ENCODE assay signal across 9 mouse cellular contexts in the genomic region with DNA sequence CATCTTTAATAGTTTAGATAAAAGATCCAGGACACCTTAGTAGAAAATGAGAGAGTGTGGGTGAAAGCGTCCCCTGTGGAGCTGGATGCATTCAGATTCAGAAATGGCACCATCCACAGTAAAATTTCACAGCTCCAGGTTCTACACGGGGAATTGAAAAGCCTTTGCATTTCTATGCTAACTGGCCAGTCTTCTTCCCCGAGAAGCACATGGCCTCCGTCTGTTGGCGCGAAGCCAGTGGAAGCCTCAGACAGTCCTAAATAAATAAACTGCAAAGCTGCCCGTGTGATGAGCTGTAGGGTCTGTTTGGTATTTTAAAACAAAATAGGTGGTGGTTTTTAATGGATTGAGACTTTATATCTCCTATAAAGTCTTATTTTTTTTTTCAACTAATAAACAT.
DNase-seq lines count a peak whose midpoint lies in the region; ATAC-seq and TF ChIP-seq lines count a peak whose summit lies in the region.
"Had no signal": no experiment of that assay in that cellular context is flagged by ENCODE, and none has a peak within 500 bp of the region (broad histone marks: within the 10 kb centered on the region; RNA-seq: fewer than 3 reads in every experiment).

No protein-coding gene starts in this region.

- H3K9ac ChIP-seq in forebrain, embryonic 14.5 days (ENCODE audit: low read length), result no peak overlapping the region
- no peak overlapping the region for H3K9ac ChIP-seq in forebrain, embryonic 12.5 days
- H3K9ac ChIP-seq in hindbrain, embryonic 13.5 days, result no peak overlapping the region
- H3K9ac ChIP-seq in midbrain, postnatal 0 days (replicated peaks; ENCODE audit: low read length, poor library complexity, severe bottlenecking), result no peak overlapping the region
- H3K9ac ChIP-seq: embryonic facial prominence, embryonic 15.5 days had no signal

- no peak overlapping the region for H3K4me3 ChIP-seq in forebrain, embryonic 14.5 days (ENCODE audit: low read depth, low read length)
- no peak overlapping the region for H3K4me3 ChIP-seq in forebrain, embryonic 12.5 days (replicated peaks)
- H3K4me3 ChIP-seq in hindbrain, embryonic 13.5 days, result no peak overlapping the region
- H3K4me3 ChIP-seq in midbrain, postnatal 0 days (ENCODE audit: low read depth, low read length), result no peak overlapping the region
- H3K4me3 ChIP-seq: embryonic facial prominence, embryonic 15.5 days had no signal

- 44% methylated on average over 7 of the region's 7 CpGs for WGBS in forebrain, embryonic 14.5 days
- WGBS in forebrain, embryonic 12.5 days, result 65% methylated on average over 7 of the region's 7 CpGs
- WGBS in hindbrain, embryonic 13.5 days, result 49% methylated on average over 7 of the region's 7 CpGs
- WGBS in midbrain, postnatal 0 days, result 47% methylated on average over 7 of the region's 7 CpGs

- H3K9me3 ChIP-seq in forebrain, embryonic 14.5 days (replicated peaks; ENCODE audit: control insufficient read depth, low read length), result no peaks in the 10 kb centered on the region
- H3K9me3 ChIP-seq in forebrain, embryonic 12.5 days, result no peaks in the 10 kb centered on the region
- H3K9me3 ChIP-seq in hindbrain, embryonic 13.5 days, result no peaks in the 10 kb centered on the region
- no peaks in the 10 kb centered on the region for H3K9me3 ChIP-seq in midbrain, postnatal 0 days (ENCODE audit: low read length)
- H3K9me3 ChIP-seq: embryonic facial prominence, embryonic 15.5 days had no signal

- H3K27ac ChIP-seq in forebrain, embryonic 14.5 days (ENCODE audit: low read depth, low read length), result no peak overlapping the region
- no peak overlapping the region for H3K27ac ChIP-seq in forebrain, embryonic 12.5 days
- H3K27ac ChIP-seq in hindbrain, embryonic 13.5 days, result peak overlapping the region; percentile 18; the same call in 1 of the 2 replicates
- no peak overlapping the region for H3K27ac ChIP-seq in midbrain, postnatal 0 days (ENCODE audit: low read depth, low read length)
- H3K27ac ChIP-seq: embryonic facial prominence, embryonic 15.5 days had no signal

- ATAC-seq in forebrain, embryonic 14.5 days, result 0 out of 2 replicates have a peak, but pooled peaks have one; percentile 40
- ATAC-seq in forebrain, embryonic 12.5 days (ENCODE audit: low FRiP score), result no peak
- ATAC-seq in hindbrain, embryonic 13.5 days (ENCODE audit: low FRiP score), result no peak
- ATAC-seq in midbrain, postnatal 0 days (ENCODE audit: low FRiP score), result no peak

- TF ChIP-seq CTCF in midbrain, postnatal 0 days (IDR thresholded peaks at IDR 0.05), result no peak

- H3K36me3 ChIP-seq in forebrain, embryonic 14.5 days (ENCODE audit: control insufficient read depth, insufficient read depth, low read length), result no peaks in the 10 kb centered on the region
- H3K36me3 ChIP-seq in forebrain, embryonic 12.5 days (replicated peaks), result no peaks in the 10 kb centered on the region
- no peaks in the 10 kb centered on the region for H3K36me3 ChIP-seq in hindbrain, embryonic 13.5 days
- H3K36me3 ChIP-seq in midbrain, postnatal 0 days (ENCODE audit: insufficient read depth, low read length), result no peaks in the 10 kb centered on the region
- H3K36me3 ChIP-seq: embryonic facial prominence, embryonic 15.5 days had no signal

- H3K27me3 ChIP-seq in forebrain, embryonic 14.5 days (replicated peaks; ENCODE audit: control insufficient read depth, insufficient read depth, low read length), result no peaks in the 10 kb centered on the region
- H3K27me3 ChIP-seq in forebrain, embryonic 12.5 days, result no peaks in the 10 kb centered on the region
- no peaks in the 10 kb centered on the region for H3K27me3 ChIP-seq in hindbrain, embryonic 13.5 days
- no peaks in the 10 kb centered on the region for H3K27me3 ChIP-seq in midbrain, postnatal 0 days (ENCODE audit: insufficient read depth, low read length)
- H3K27me3 ChIP-seq: embryonic facial prominence, embryonic 15.5 days had no signal

- 0 out of 2 replicates have a peak, but pooled peaks cover 3% of the 10 kb centered on the region for H3K4me1 ChIP-seq in forebrain, embryonic 14.5 days (ENCODE audit: control insufficient read depth, insufficient read depth, low read length)
- H3K4me1 ChIP-seq in forebrain, embryonic 12.5 days, result 0 out of 2 replicates have a peak, but pooled peaks cover 6% of the 10 kb centered on the region
- peaks cover 14% of the 10 kb centered on the region; the same call in 1 of the 2 replicates for H3K4me1 ChIP-seq in hindbrain, embryonic 13.5 days (replicated peaks)
- no peaks in the 10 kb centered on the region for H3K4me1 ChIP-seq in midbrain, postnatal 0 days (ENCODE audit: insufficient read depth, low read length)

- H3K4me2 ChIP-seq in forebrain, embryonic 14.5 days (ENCODE audit: low read length), result no peak overlapping the region
- no peak overlapping the region for H3K4me2 ChIP-seq in forebrain, embryonic 12.5 days
- no peak overlapping the region for H3K4me2 ChIP-seq in hindbrain, embryonic 13.5 days
- no peak overlapping the region for H3K4me2 ChIP-seq in midbrain, postnatal 0 days (ENCODE audit: low read depth, low read length, poor library complexity, severe bottlenecking)
- H3K4me2 ChIP-seq: embryonic facial prominence, embryonic 15.5 days had no signal

- peak; percentile 75 for DNase-seq in forebrain, embryonic 14.5 days (ENCODE audit: low spot score)
- peak; percentile 22 for DNase-seq in right cerebral cortex, postnatal 14 days
- no peak for DNase-seq in right cerebral cortex, adult 2 months (ENCODE audit: low spot score in 2 of 2)
- DNase-seq in midbrain, postnatal 0 days (ENCODE audit: low spot score), result peak; percentile 63
- no peak for DNase-seq in layer of hippocampus, adult 9-10 months (ENCODE audit: low spot score)
- no peak for DNase-seq in right cerebral cortex, adult 18-20 months

Comparison
In these comparisons a context has a peak if more than half of its experiments do, and no peak if none do; other contexts are left out.
1. DNase-seq: peak in forebrain, embryonic 14.5 days (single experiment), right cerebral cortex, postnatal 14 days (single experiment) and midbrain, postnatal 0 days (single experiment); none in right cerebral cortex, adult 2 months (0 of 2), layer of hippocampus, adult 9-10 months (single experiment) and right cerebral cortex, adult 18-20 months (single experiment).